Mouse (Mus musculus) thymus, adult 2 months (tissue): ENCODE results near the gene Plac8. TPM values are rescaled to one million over a fixed set of nuclear protein-coding genes. Genes with fewer than 3 reads are reported as not detected.

ENCODE experiments used
- DNase-seq: peaks from one replicate; pipeline ENCODE4 v3.0.0; 2021
- H3K27ac ChIP-seq: fragments of 200-500 bp; 2 replicates; pipeline ENCODE4 v1.5.1; 2012; ENCODE audit warnings: low read length, control low read depth; ENCODE audit not compliant: control insufficient read depth, insufficient read depth
- H3K27me3 ChIP-seq: fragments of 200-500 bp; 2 replicates; pipeline ENCODE4 v1.6.1; 2012; ENCODE audit warnings: mild to moderate bottlenecking, low read length, moderate library complexity, mixed read lengths; ENCODE audit not compliant: control insufficient read depth, insufficient read depth
- H3K36me3 ChIP-seq: fragments of 200-500 bp; 2 replicates; pipeline ENCODE4 v1.6.1; 2012; ENCODE audit warnings: mild to moderate bottlenecking, low read length, moderate library complexity; ENCODE audit not compliant: control insufficient read depth, insufficient read depth
- H3K4me1 ChIP-seq: fragments of 200-500 bp; replicated peaks from 2 replicates; pipeline ENCODE4 v1.6.1; 2012; ENCODE audit warnings: low read length; ENCODE audit not compliant: control insufficient read depth, insufficient read depth
- H3K4me3 ChIP-seq: fragments of 200-500 bp; 2 replicates; pipeline ENCODE4 v1.5.1; 2012; ENCODE audit warnings: mild to moderate bottlenecking, low read length, control low read depth, moderate library complexity; ENCODE audit not compliant: control insufficient read depth, insufficient read depth
- CTCF ChIP-seq: fragments of 200-500 bp; IDR thresholded peaks from 2 replicates; pipeline ENCODE4 v1.5.1; 2012; ENCODE audit warnings: mild to moderate bottlenecking, control low read depth, low read length, moderate library complexity, borderline replicate concordance; ENCODE audit not compliant: control insufficient read depth, poor library complexity, insufficient read depth; ENCODE audit errors: extremely low read depth
- POLR2A ChIP-seq: fragments of 200-500 bp; IDR thresholded peaks from 2 replicates; pipeline ENCODE4 v1.6.1; 2012; ENCODE audit warnings: mild to moderate bottlenecking, low read length, control low read depth, moderate library complexity; ENCODE audit not compliant: control insufficient read depth, poor library complexity, insufficient read depth; ENCODE audit errors: extremely low read depth
- WGBS: fragments of 180-500 bp; shearing (Covaris S2); methylation state at CpG from one replicate; pipeline ENCODE4 v1.1.7; 2018; 5-methylcytosine and 5-hydroxymethylcytosine counted together
- polyA plus RNA-seq: library from polyadenylated mRNA; depleted of rRNA; stranded (reverse); fragments of >200 nt; gene quantifications from 2 replicates; pipeline ENCODE4 v1.2.3, GENCODE M21; 2012

The Plac8 gene
- polyA plus RNA-seq, 1 experiment, result 153 TPM

GRCm38 (mm10) chr5:100590505-100590904 lies 18.5 kb upstream of the Plac8 start:
- TF ChIP-seq CTCF (no peak), POLR2A (no peak)
- Histone ChIP-seq H3K27ac (no peak overlapping the region), H3K27me3 (no peaks in the 10 kb centered on the region), H3K36me3 (no peaks in the 10 kb centered on the region), H3K4me3 (no peak overlapping the region), H3K4me1 (peaks cover 6% of the 10 kb centered on the region)
- no peak for DNase-seq
- 46% methylated on average over 5 of the region's 5 CpGs for WGBS

- no peak for DNase-seq
- Histone ChIP-seq H3K36me3 (no peaks in the 10 kb centered on the region), H3K27me3 (no peaks in the 10 kb centered on the region), H3K27ac (no peak overlapping the region), H3K4me3 (no peak overlapping the region), H3K4me1 (peaks cover 18% of the 10 kb centered on the region)
- TF ChIP-seq CTCF, result no peak
- 12% methylated on average over 2 of the region's 2 CpGs for WGBS
Observed at GRCm38 (mm10) chr5:100587626-100588025, 15.6 kb upstream of the Plac8 start.

GRCm38 (mm10) chr5:100587136-100587535 lies 15.1 kb upstream of the Plac8 start:
- no peak for TF ChIP-seq POLR2A
- no peak for TF ChIP-seq CTCF
- 89% methylated on average over 7 of the region's 7 CpGs for WGBS
- peaks cover 21% of the 10 kb centered on the region for H3K4me1 ChIP-seq
- H3K4me3 ChIP-seq, result no peak overlapping the region
- H3K36me3 ChIP-seq, result no peaks in the 10 kb centered on the region
- DNase-seq, result no peak
- no peaks in the 10 kb centered on the region for H3K27me3 ChIP-seq
- H3K27ac ChIP-seq, result no peak overlapping the region

GRCm38 (mm10) chr5:100585657-100586056 lies 13.6 kb upstream of the Plac8 start:
- H3K27ac ChIP-seq, result no peak overlapping the region
- no peaks in the 10 kb centered on the region for H3K36me3 ChIP-seq
- no peak for DNase-seq
- H3K27me3 ChIP-seq, result no peaks in the 10 kb centered on the region
- no peak for TF ChIP-seq POLR2A
- H3K4me1 ChIP-seq, result peaks cover 22% of the 10 kb centered on the region
- 93% methylated on average over 3 of the region's 3 CpGs for WGBS
- H3K4me3 ChIP-seq, result no peak overlapping the region

GRCm38 (mm10) chr5:100585206-100585644 lies 13.2 kb upstream of the Plac8 start:
- peaks cover 22% of the 10 kb centered on the region for H3K4me1 ChIP-seq
- H3K36me3 ChIP-seq, result no peaks in the 10 kb centered on the region
- peak; percentile 9 for DNase-seq
- peak overlapping the region; percentile 57; the same call in 1 of the 2 replicates for H3K27ac ChIP-seq
- TF ChIP-seq POLR2A (no peak), CTCF (no peak)
- H3K4me3 ChIP-seq, result no peak overlapping the region
- 6% methylated on average over 8 of the region's 8 CpGs for WGBS
- no peaks in the 10 kb centered on the region for H3K27me3 ChIP-seq

- DNase-seq, result no peak
- no peak overlapping the region for H3K4me3 ChIP-seq
- H3K4me1 ChIP-seq, result peaks cover 22% of the 10 kb centered on the region
- no peaks in the 10 kb centered on the region for H3K36me3 ChIP-seq
- H3K27me3 ChIP-seq, result no peaks in the 10 kb centered on the region
- TF ChIP-seq CTCF, result no peak
- WGBS, result 67% methylated on average over 7 of the region's 7 CpGs
- H3K27ac ChIP-seq, result no peak overlapping the region
Observed at GRCm38 (mm10) chr5:100583066-100583465, 11.0 kb upstream of the Plac8 start.

- no peak for DNase-seq
- Histone ChIP-seq H3K4me1 (peaks cover 22% of the 10 kb centered on the region), H3K27me3 (no peaks in the 10 kb centered on the region), H3K36me3 (no peaks in the 10 kb centered on the region), H3K4me3 (no peak overlapping the region), H3K27ac (no peak overlapping the region)
- TF ChIP-seq CTCF, result no peak
- TF ChIP-seq POLR2A, result no peak
- 19% methylated on average over 5 of the region's 5 CpGs for WGBS
Observed at GRCm38 (mm10) chr5:100582435-100582826, 10.4 kb upstream of the Plac8 start.
